Mouse (Mus musculus): ENCODE measurements around the gene Sbf2. TPM values are rescaled to one million over a fixed set of nuclear protein-coding genes. Genes with fewer than 3 reads are reported as not detected.

Sbf2 gene
- total and polyA plus RNA-seq, 2 experiments from 2014 or later = 41.0 to 80.1 TPM

- ATAC-seq (ENCODE audit: low FRiP score) (no peak), DNase-seq (ENCODE audit: low spot score) (no peak)
- H3K4me2 ChIP-seq (ENCODE audit: low read depth, low read length, poor library complexity, severe bottlenecking) = no peak overlapping the region
- no peak for TF ChIP-seq CTCF (IDR thresholded peaks at IDR 0.05)
- H3K4me1 ChIP-seq (ENCODE audit: insufficient read depth, low read length) = peaks cover 16% of the 10 kb centered on the region; the same call in 1 of the 2 replicates
- no peaks in the 10 kb centered on the region for H3K36me3 ChIP-seq (ENCODE audit: insufficient read depth, low read length)
- H3K27me3 ChIP-seq (ENCODE audit: insufficient read depth, low read length) = peaks cover 38% of the 10 kb centered on the region
- WGBS = 72% methylated on average over 16 of the region's 16 CpGs
- H3K9ac ChIP-seq (replicated peaks; ENCODE audit: low read length, poor library complexity, severe bottlenecking) = no peak overlapping the region
- no peak overlapping the region for H3K27ac ChIP-seq (ENCODE audit: low read depth, low read length)
- H3K9me3 ChIP-seq (ENCODE audit: low read length) = no peaks in the 10 kb centered on the region
- H3K4me3 ChIP-seq (ENCODE audit: low read depth, low read length) = no peak overlapping the region
Observed at GRCm38 (mm10) chr7:110631136-110631888, 16.6 kb upstream of the Sbf2 start.

- Histone ChIP-seq H3K4me1 (ENCODE audit: insufficient read depth, low read length) (peaks cover 20% of the 10 kb centered on the region; the same call in 1 of the 2 replicates), H3K4me2 (ENCODE audit: low read depth, low read length, poor library complexity, severe bottlenecking) (peak overlapping the region; percentile 86), H3K9me3 (ENCODE audit: low read length) (no peaks in the 10 kb centered on the region), H3K27ac (ENCODE audit: low read depth, low read length) (no peak overlapping the region), H3K9ac (replicated peaks; ENCODE audit: low read length, poor library complexity, severe bottlenecking) (peak overlapping the region; percentile 29), H3K27me3 (ENCODE audit: insufficient read depth, low read length) (peaks cover 49% of the 10 kb centered on the region), H3K4me3 (ENCODE audit: low read depth, low read length) (peak overlapping the region; percentile 38), H3K36me3 (ENCODE audit: insufficient read depth, low read length) (no peaks in the 10 kb centered on the region)
- 2% methylated on average over 35 of the region's 36 CpGs for WGBS
- peak; percentile 89 for ATAC-seq (ENCODE audit: low FRiP score)
- DNase-seq (ENCODE audit: low spot score) = peak; percentile 92
- peak; percentile 96 for TF ChIP-seq CTCF (IDR thresholded peaks at IDR 0.05)
Observed at GRCm38 (mm10) chr7:110629892-110630666, 15.4 kb upstream of the Sbf2 start.

GRCm38 (mm10) chr7:110628611-110629354 lies 14.1 kb upstream of the Sbf2 start:
- Histone ChIP-seq H3K27me3 (ENCODE audit: insufficient read depth, low read length) (peaks cover 51% of the 10 kb centered on the region), H3K4me1 (ENCODE audit: insufficient read depth, low read length) (peaks cover 20% of the 10 kb centered on the region; the same call in 1 of the 2 replicates), H3K9me3 (ENCODE audit: low read length) (no peaks in the 10 kb centered on the region), H3K27ac (ENCODE audit: low read depth, low read length) (no peak overlapping the region), H3K36me3 (ENCODE audit: insufficient read depth, low read length) (no peaks in the 10 kb centered on the region), H3K9ac (replicated peaks; ENCODE audit: low read length, poor library complexity, severe bottlenecking) (peak overlapping the region; percentile 39), H3K4me3 (ENCODE audit: low read depth, low read length) (peak overlapping the region; percentile 40), H3K4me2 (ENCODE audit: low read depth, low read length, poor library complexity, severe bottlenecking) (peak overlapping the region; percentile 88)
- DNase-seq (ENCODE audit: low spot score) (peak; percentile 47), ATAC-seq (ENCODE audit: low FRiP score) (no peak)
- TF ChIP-seq CTCF (IDR thresholded peaks at IDR 0.05) = peak; percentile 49
- under 1% methylated on average over 33 of the region's 33 CpGs for WGBS

- 2% methylated on average over 11 of the region's 11 CpGs for WGBS
- no peak for TF ChIP-seq CTCF (IDR thresholded peaks at IDR 0.05)
- peak overlapping the region; percentile 88 for H3K4me2 ChIP-seq (ENCODE audit: low read depth, low read length, poor library complexity, severe bottlenecking)
- H3K27ac ChIP-seq (ENCODE audit: low read depth, low read length) = no peak overlapping the region
- H3K36me3 ChIP-seq (ENCODE audit: insufficient read depth, low read length) = no peaks in the 10 kb centered on the region
- H3K4me3 ChIP-seq (ENCODE audit: low read depth, low read length) = peak overlapping the region; percentile 40
- H3K4me1 ChIP-seq (ENCODE audit: insufficient read depth, low read length) = peaks cover 20% of the 10 kb centered on the region; the same call in 1 of the 2 replicates
- ATAC-seq (ENCODE audit: low FRiP score) = no peak
- H3K27me3 ChIP-seq (ENCODE audit: insufficient read depth, low read length) = peaks cover 51% of the 10 kb centered on the region
- H3K9me3 ChIP-seq (ENCODE audit: low read length) = no peaks in the 10 kb centered on the region
- peak overlapping the region; percentile 39; the same call in 1 of the 2 replicates for H3K9ac ChIP-seq (replicated peaks; ENCODE audit: low read length, poor library complexity, severe bottlenecking)
- DNase-seq (ENCODE audit: low spot score) = no peak
Observed at GRCm38 (mm10) chr7:110628273-110628600, 13.5 kb upstream of the Sbf2 start.

GRCm38 (mm10) chr7:110627486-110628272 lies 13.0 kb upstream of the Sbf2 start, which contains the start of gene Adm:
Gene Adm (plus strand): TSS chr7:110627661.
- 2% methylated on average over 30 of the region's 30 CpGs for WGBS
- peaks cover 51% of the 10 kb centered on the region for H3K27me3 ChIP-seq (ENCODE audit: insufficient read depth, low read length)
- no peak for ATAC-seq (ENCODE audit: low FRiP score)
- peak within 1 kb of the TSS; percentile 88 for H3K4me2 ChIP-seq (ENCODE audit: low read depth, low read length, poor library complexity, severe bottlenecking)
- H3K9ac ChIP-seq (replicated peaks; ENCODE audit: low read length, poor library complexity, severe bottlenecking) = peak within 1 kb of the TSS; percentile 39; the same call in 1 of the 2 replicates
- no peaks in the 10 kb centered on the region for H3K36me3 ChIP-seq (ENCODE audit: insufficient read depth, low read length)
- peak; percentile 55 for DNase-seq (ENCODE audit: low spot score)
- no peak for TF ChIP-seq CTCF (IDR thresholded peaks at IDR 0.05)
- H3K4me1 ChIP-seq (ENCODE audit: insufficient read depth, low read length) = peaks cover 20% of the 10 kb centered on the region; the same call in 1 of the 2 replicates
- peak within 1 kb of the TSS; percentile 40 for H3K4me3 ChIP-seq (ENCODE audit: low read depth, low read length)
- H3K9me3 ChIP-seq (ENCODE audit: low read length) = no peaks in the 10 kb centered on the region
- no peak within 1 kb of the TSS for H3K27ac ChIP-seq (ENCODE audit: low read depth, low read length)

Data from midbrain, postnatal 0 days (tissue).